Mouse (Mus musculus): ENCODE measurements around the gene Chrna9.

DNA sequence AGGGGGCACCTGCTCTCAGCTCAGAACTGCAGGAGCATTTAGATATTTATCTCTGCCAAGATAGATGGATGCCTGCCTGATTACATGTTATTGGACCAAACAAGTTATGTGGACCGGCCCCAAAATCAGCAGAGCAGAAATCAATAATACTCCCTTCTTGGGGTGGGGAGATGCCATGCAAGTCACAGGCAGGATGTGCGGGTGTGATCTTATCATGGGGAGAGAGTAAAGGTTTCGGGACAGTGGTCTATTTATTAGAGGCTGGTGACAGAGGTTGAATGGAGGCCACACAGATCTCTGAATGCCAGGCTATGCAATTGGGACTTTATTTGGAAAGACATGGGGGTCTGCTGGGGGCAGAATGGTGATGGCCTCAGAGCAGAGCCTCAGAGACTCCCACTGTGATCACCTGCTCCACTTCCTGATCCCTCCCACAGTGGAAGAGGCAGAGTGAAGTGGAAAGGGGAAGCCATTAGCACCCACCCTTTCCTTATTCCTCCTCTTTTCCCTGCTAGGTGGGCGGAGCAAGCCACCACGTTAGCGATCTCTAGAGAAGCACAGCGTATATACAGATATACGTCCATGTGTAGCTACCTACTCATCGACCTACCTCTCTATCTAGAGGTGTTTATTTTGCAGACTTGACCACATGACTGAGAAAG is 13.1 kb upstream of the Chrna9 start:
- TF ChIP-seq CTCF (IDR thresholded peaks at IDR 0.05; ENCODE audit: borderline replicate concordance, extremely low read depth, insufficient read depth, insufficient read length): no peak
- TF ChIP-seq POLR2A (IDR thresholded peaks at IDR 0.05; ENCODE audit: borderline replicate concordance, extremely low read depth, insufficient read depth, insufficient read length, poor library complexity, severe bottlenecking): no peak
